ENCODE assay signal across 8 mouse cellular contexts in the genomic region with DNA sequence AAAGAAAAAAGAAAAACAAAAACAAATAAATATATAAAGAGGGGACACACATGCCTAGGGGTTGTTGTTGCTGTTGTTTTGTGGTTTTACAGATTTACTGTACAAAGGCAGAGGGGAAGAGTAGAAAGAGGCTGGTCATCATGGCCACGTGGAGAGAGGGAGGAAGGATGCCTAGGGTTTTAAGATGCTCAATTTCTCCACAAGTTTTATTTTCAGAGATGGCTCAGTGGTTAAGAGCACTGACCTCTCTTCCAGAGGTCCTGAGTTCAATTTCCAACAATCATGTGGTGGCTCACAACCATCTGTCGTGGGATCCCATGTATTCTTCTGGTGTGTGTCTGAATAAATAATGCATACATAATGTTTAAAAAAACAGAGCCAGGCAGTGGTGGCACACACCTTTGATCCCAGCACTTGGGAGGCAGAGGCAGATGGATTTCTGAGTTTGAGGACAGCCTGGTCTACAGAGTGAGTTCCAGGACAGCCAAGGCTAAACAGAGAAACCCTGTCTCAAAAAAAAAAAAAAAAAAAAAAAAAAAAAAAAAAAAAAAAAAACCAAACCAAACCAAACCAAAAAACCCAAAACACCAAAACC.
A peak's percentile ranks its signal among the peaks of the same experiment; 100 is the strongest.
DNase-seq lines count a peak whose midpoint lies in the region; ATAC-seq and TF ChIP-seq lines count a peak whose summit lies in the region.
"Not testable (repeated sequence)": the region's sequence is repeated elsewhere in the genome, so short reads cannot be mapped to it uniquely, and the experiment has no call there.

No protein-coding gene starts in this region.

- intact Hi-C loops in gastrocnemius, adult 2 months (cut with DNase I); left cerebral cortex, postnatal 10 days (cut with DNase I): not testable (repeated sequence)

- not testable (repeated sequence) for H3K4me3 ChIP-seq in gastrocnemius, adult 2 months

- peak; percentile 46 for ATAC-seq in activated CD4-positive, CD25-positive, alpha-beta regulatory T cell, adult 4 months
- peak; percentile 91 for ATAC-seq in megakaryocyte-erythroid progenitor cell, adult 5-6 weeks (replicated peaks; ENCODE audit: low FRiP score, low TSS enrichment, poor library complexity, severe bottlenecking)

- not testable (repeated sequence) for H3K27ac ChIP-seq in gastrocnemius, adult 2 months

- not testable (repeated sequence) for TF ChIP-seq CTCF in gastrocnemius, adult 2 months (IDR thresholded peaks at IDR 0.05)

- peak; percentile 20 to 21 for DNase-seq in cerebellum, postnatal 14 days
- peak; percentile 24 for DNase-seq in gastrocnemius, adult 2 months
- DNase-seq in hindlimb bud, embryonic 11.5 days (ENCODE audit: extremely low spot score, low read depth, low spot score): peak; percentile 97
- peak; percentile 36 to 64 for DNase-seq in left cerebral cortex, postnatal 10 days (ENCODE audit: extremely low spot score in 1 of 2, low spot score in 2 of 2)
- DNase-seq in spleen, adult 12 weeks (ENCODE audit: low spot score): peak; percentile 2
- DNase-seq in urinary bladder, postnatal 4 days (ENCODE audit: low spot score in 2 of 2): peak; percentile 40 to 88

Comparison
In these comparisons a context has a peak if more than half of its experiments do, and no peak if none do; other contexts are left out.
1. DNase-seq: peak in every context shown above with its lines; median percentile 97 in hindlimb bud, embryonic 11.5 days; 64 in urinary bladder, postnatal 4 days; 50 in left cerebral cortex, postnatal 10 days; 24 in gastrocnemius, adult 2 months; 20 in cerebellum, postnatal 14 days; 2 in spleen, adult 12 weeks.